ENCODE assay signal across 8 mouse cellular contexts in the genomic region with DNA sequence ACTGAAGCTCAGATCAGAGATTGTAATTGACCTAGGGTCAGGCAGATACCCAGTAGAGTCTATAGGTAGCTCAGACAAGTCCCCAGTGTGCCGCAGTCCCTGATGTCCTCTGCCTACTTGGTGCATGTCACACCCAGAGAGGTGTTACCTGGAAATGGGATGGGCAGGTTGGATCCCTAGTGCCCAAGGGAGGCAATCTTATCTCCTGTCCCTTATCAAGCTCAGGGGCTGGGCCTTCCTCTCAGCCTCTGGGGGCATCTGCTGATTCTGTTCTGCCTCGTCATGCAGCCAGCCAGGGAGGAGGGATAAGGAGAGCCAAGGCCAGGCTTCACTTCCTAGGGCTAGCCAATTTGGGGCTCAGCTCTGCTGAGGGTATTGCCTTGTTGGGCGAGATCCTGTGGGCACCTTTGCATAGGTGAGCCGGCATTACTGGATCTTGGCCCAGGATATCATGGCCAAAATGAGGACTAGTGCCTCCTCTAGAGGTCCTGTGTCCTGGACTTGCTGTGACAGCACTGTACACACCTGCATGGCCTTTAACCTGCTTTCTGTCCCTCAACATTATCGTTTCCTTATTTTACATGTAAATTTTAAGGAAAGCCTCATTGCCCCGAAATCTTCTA. TPM values are rescaled to one million over a fixed set of nuclear protein-coding genes. Genes with fewer than 3 reads are reported as not detected.
DNase-seq lines count a peak whose midpoint lies in the region; ATAC-seq and TF ChIP-seq lines count a peak whose summit lies in the region.

No protein-coding gene starts in this region.

- H3K4me3 ChIP-seq in kidney, embryonic 14.5 days (ENCODE audit: low read length) = peak overlapping the region; percentile 88
- no peak overlapping the region; the same call in 1 of the 2 replicates for H3K4me3 ChIP-seq in hindbrain, embryonic 16.5 days (ENCODE audit: low read length)
- peak overlapping the region; percentile 80; the same call in 1 of the 2 replicates for H3K4me3 ChIP-seq in midbrain, postnatal 0 days (ENCODE audit: low read depth, low read length)

- WGBS in kidney, embryonic 14.5 days = 78% methylated on average over 6 of the region's 6 CpGs
- 73% methylated on average over 6 of the region's 6 CpGs for WGBS in hindbrain, embryonic 16.5 days
- 83% methylated on average over 6 of the region's 6 CpGs for WGBS in midbrain, postnatal 0 days

- DNase-seq in kidney, adult 11 months = no peak
- DNase-seq in c-Kit-positive CD71-positive TER-119-negative erythroid progenitor cells, embryonic 14.5 days (ENCODE audit: low read depth) = peak; percentile 56
- no peak for DNase-seq in midbrain, postnatal 0 days (ENCODE audit: low spot score)
- no peak for DNase-seq in right cerebral cortex, adult 2 months (ENCODE audit: low spot score in 2 of 2)
- no peak for DNase-seq in ovary, postnatal 36 days (ENCODE audit: low spot score)
- DNase-seq in adrenal gland, adult 2 months = no peak

- H3K9me3 ChIP-seq in kidney, embryonic 14.5 days (ENCODE audit: control insufficient read depth, low read length) = no peaks in the 10 kb centered on the region
- no peaks in the 10 kb centered on the region for H3K9me3 ChIP-seq in hindbrain, embryonic 16.5 days (ENCODE audit: control insufficient read depth, low read length)
- no peaks in the 10 kb centered on the region for H3K9me3 ChIP-seq in midbrain, postnatal 0 days (ENCODE audit: low read length)

- no peak overlapping the region for H3K27ac ChIP-seq in kidney, embryonic 14.5 days (ENCODE audit: low read depth, low read length)
- H3K27ac ChIP-seq in hindbrain, embryonic 16.5 days (ENCODE audit: low read depth, low read length) = no peak overlapping the region
- H3K27ac ChIP-seq in midbrain, postnatal 0 days (ENCODE audit: low read depth, low read length) = no peak overlapping the region

- ATAC-seq in kidney, embryonic 14.5 days (ENCODE audit: low FRiP score, low TSS enrichment) = no peak
- ATAC-seq in hindbrain, embryonic 16.5 days = no peak
- ATAC-seq in midbrain, postnatal 0 days (ENCODE audit: low FRiP score) = no peak

- H3K27me3 ChIP-seq in kidney, embryonic 14.5 days (ENCODE audit: control insufficient read depth, insufficient read depth, low read length) = no peaks in the 10 kb centered on the region
- no peaks in the 10 kb centered on the region for H3K27me3 ChIP-seq in hindbrain, embryonic 16.5 days (replicated peaks; ENCODE audit: control insufficient read depth, insufficient read depth, low read length)
- H3K27me3 ChIP-seq in midbrain, postnatal 0 days (ENCODE audit: insufficient read depth, low read length) = no peaks in the 10 kb centered on the region

- peak overlapping the region; percentile 80 for H3K4me2 ChIP-seq in kidney, embryonic 14.5 days (replicated peaks; ENCODE audit: low read depth, low read length)
- peak overlapping the region; percentile 85 for H3K4me2 ChIP-seq in hindbrain, embryonic 16.5 days (ENCODE audit: low read length)
- peak overlapping the region; percentile 86 for H3K4me2 ChIP-seq in midbrain, postnatal 0 days (ENCODE audit: low read depth, low read length, poor library complexity, severe bottlenecking)

- TF ChIP-seq CTCF in midbrain, postnatal 0 days (IDR thresholded peaks at IDR 0.05) = no peak

- H3K9ac ChIP-seq in kidney, embryonic 14.5 days (ENCODE audit: low read depth, low read length) = peak overlapping the region; percentile 96; the same call in 1 of the 2 replicates
- H3K9ac ChIP-seq in hindbrain, embryonic 16.5 days (ENCODE audit: low read depth, low read length) = peak overlapping the region; percentile 90; the same call in 1 of the 2 replicates
- peak overlapping the region; percentile 80 for H3K9ac ChIP-seq in midbrain, postnatal 0 days (replicated peaks; ENCODE audit: low read length, poor library complexity, severe bottlenecking)

- H3K36me3 ChIP-seq in kidney, embryonic 14.5 days (ENCODE audit: control insufficient read depth, insufficient read depth, low read length) = peaks cover 20% of the 10 kb centered on the region
- H3K36me3 ChIP-seq in hindbrain, embryonic 16.5 days (ENCODE audit: control insufficient read depth, insufficient read depth, low read length) = peaks cover 9% of the 10 kb centered on the region; the same call in 1 of the 2 replicates
- peaks cover 17% of the 10 kb centered on the region for H3K36me3 ChIP-seq in midbrain, postnatal 0 days (ENCODE audit: insufficient read depth, low read length)

- H3K4me1 ChIP-seq in kidney, embryonic 14.5 days (ENCODE audit: control insufficient read depth, insufficient read depth, low read length) = peaks cover 23% of the 10 kb centered on the region
- peaks cover 16% of the 10 kb centered on the region for H3K4me1 ChIP-seq in hindbrain, embryonic 16.5 days (ENCODE audit: control insufficient read depth, insufficient read depth, low read depth, low read length)
- peaks cover 9% of the 10 kb centered on the region; the same call in 1 of the 2 replicates for H3K4me1 ChIP-seq in midbrain, postnatal 0 days (ENCODE audit: insufficient read depth, low read length)

RNA-seq across cellular contexts. Expression of gene Grk6, which starts 1.7 kb away (rescaled TPM):
- polyA plus RNA-seq in kidney, embryonic 14.5 days (2014; fragmentation: Nextera tagmentation; extraction: Ambion mirVana) = 38.9 and 59.3 TPM in 2 replicates
- 15.8 and 25.0 TPM in 2 replicates for polyA plus RNA-seq in hindbrain, embryonic 16.5 days (2015; fragmentation: Nextera tagmentation; extraction: Ambion mirVana)
- total RNA-seq in midbrain, postnatal 0 days (2014; rRNA removed) = 70.4 and 71.9 TPM in 2 replicates
- 35.5 and 35.8 TPM in 2 replicates for polyA plus RNA-seq in midbrain, postnatal 0 days (2015; fragmentation: Nextera tagmentation; extraction: Ambion mirVana)
- 10 to 100 TPM; 28.4 to 36.5 TPM for total RNA-seq in adrenal gland, adult 2 months (2021)
- polyA plus RNA-seq in adrenal gland, adult 2 months (2012; rRNA removed) = 48.5 and 70.5 TPM in 2 replicates

RNA-seq across cellular contexts. Expression of gene Prr7, which starts 17.5 kb away (rescaled TPM):
- 0.77 and 3.4 TPM in 2 replicates for polyA plus RNA-seq in kidney, embryonic 14.5 days (2014; fragmentation: Nextera tagmentation; extraction: Ambion mirVana)
- 4.4 and 4.9 TPM in 2 replicates for polyA plus RNA-seq in hindbrain, embryonic 16.5 days (2015; fragmentation: Nextera tagmentation; extraction: Ambion mirVana)
- total RNA-seq in midbrain, postnatal 0 days (2014; rRNA removed) = 101 and 131 TPM in 2 replicates
- polyA plus RNA-seq in midbrain, postnatal 0 days (2015; fragmentation: Nextera tagmentation; extraction: Ambion mirVana) = 6.6 and 8.1 TPM in 2 replicates
- 1 to 10 TPM; 1.5 to 4.1 TPM for total RNA-seq in adrenal gland, adult 2 months (2021)
- 59.0 and 66.3 TPM in 2 replicates for polyA plus RNA-seq in adrenal gland, adult 2 months (2012; rRNA removed)

RNA-seq across cellular contexts. Expression of gene F12, which starts 20.0 kb away (rescaled TPM):
- not detected in 2 replicates for polyA plus RNA-seq in kidney, embryonic 14.5 days (2014; fragmentation: Nextera tagmentation; extraction: Ambion mirVana)
- polyA plus RNA-seq in hindbrain, embryonic 16.5 days (2015; fragmentation: Nextera tagmentation; extraction: Ambion mirVana) = 0.14 and 0.38 TPM in 2 replicates
- total RNA-seq in midbrain, postnatal 0 days (2014; rRNA removed) = not detected in 2 replicates
- polyA plus RNA-seq in midbrain, postnatal 0 days (2015; fragmentation: Nextera tagmentation; extraction: Ambion mirVana) = 0.43 and 0.49 TPM in 2 replicates
- total RNA-seq in adrenal gland, adult 2 months (2021) = 1 to 10 TPM in 1 of 2 experiments, not detected in 1; 1.5 TPM
- polyA plus RNA-seq in adrenal gland, adult 2 months (2012; rRNA removed) = 0.10 and 0.34 TPM in 2 replicates

RNA-seq across cellular contexts. Expression of gene Pfn3, which starts 31.6 kb away (rescaled TPM):
- polyA plus RNA-seq in kidney, embryonic 14.5 days (2014; fragmentation: Nextera tagmentation; extraction: Ambion mirVana) = not detected in 2 replicates
- polyA plus RNA-seq in hindbrain, embryonic 16.5 days (2015; fragmentation: Nextera tagmentation; extraction: Ambion mirVana) = 1.1 and 1.4 TPM in 2 replicates
- total RNA-seq in midbrain, postnatal 0 days (2014; rRNA removed) = 0.71 TPM in 1 of 2 replicates, not detected in the other
- polyA plus RNA-seq in midbrain, postnatal 0 days (2015; fragmentation: Nextera tagmentation; extraction: Ambion mirVana) = 1.5 and 1.6 TPM in 2 replicates
- not detected for total RNA-seq in adrenal gland, adult 2 months (2021)
- not detected in 2 replicates for polyA plus RNA-seq in adrenal gland, adult 2 months (2012; rRNA removed)

RNA-seq across cellular contexts. Expression of gene Dbn1, which starts 41.3 kb away (rescaled TPM):
- polyA plus RNA-seq in kidney, embryonic 14.5 days (2014; fragmentation: Nextera tagmentation; extraction: Ambion mirVana) = 118 and 164 TPM in 2 replicates
- polyA plus RNA-seq in hindbrain, embryonic 16.5 days (2015; fragmentation: Nextera tagmentation; extraction: Ambion mirVana) = 482 and 556 TPM in 2 replicates
- total RNA-seq in midbrain, postnatal 0 days (2014; rRNA removed) = 498 and 510 TPM in 2 replicates
- 482 and 484 TPM in 2 replicates for polyA plus RNA-seq in midbrain, postnatal 0 days (2015; fragmentation: Nextera tagmentation; extraction: Ambion mirVana)
- 10 to 100 TPM; 12.6 to 25.9 TPM for total RNA-seq in adrenal gland, adult 2 months (2021)
- 41.5 and 44.1 TPM in 2 replicates for polyA plus RNA-seq in adrenal gland, adult 2 months (2012; rRNA removed)
